Mouse (Mus musculus) ES-E14 (cell line): ENCODE results near the gene Trio. TPM values are rescaled to one million over a fixed set of nuclear protein-coding genes. Genes with fewer than 3 reads are reported as not detected.

Source experiments
- DNase-seq: peaks from one replicate; pipeline ENCODE4 v3.0.0-alpha.2; 2013; ENCODE audit warnings: low read depth, low spot score
- H3K27ac ChIP-seq: 2 replicates; pipeline ENCODE4 v1.5.1; 2012; ENCODE audit warnings: low read depth, mild to moderate bottlenecking, low read length, moderate library complexity, mixed read lengths; ENCODE audit not compliant: poor library complexity, insufficient read depth, severe bottlenecking
- H3K36me3 ChIP-seq: 2 replicates; pipeline ENCODE4 v1.6.1; 2012; ENCODE audit warnings: mild to moderate bottlenecking, low read length, moderate library complexity, mixed read lengths; ENCODE audit not compliant: control insufficient read depth, poor library complexity, insufficient read depth, severe bottlenecking
- H3K4me1 ChIP-seq, 2 experiments: fragments of 150-350 bp in 1 of 2; sonication (generic) in 1 of 2; 2 replicates each; pipeline ENCODE4 v1.6.1; 2012; ENCODE audit warnings: low read length in 2 of 2, mild to moderate bottlenecking in 1 of 2, mixed read lengths in 1 of 2; ENCODE audit not compliant: control insufficient read depth in 2 of 2, insufficient read depth in 2 of 2, poor library complexity in 1 of 2
- H3K4me3 ChIP-seq, 2 experiments: fragments of 150-350 bp in 1 of 2; sonication (generic) in 1 of 2; 2 replicates each; pipeline ENCODE4 v1.5.1; 2012; ENCODE audit warnings: low read length in 2 of 2, low read depth in 1 of 2, mild to moderate bottlenecking in 1 of 2, mixed read lengths in 1 of 2; ENCODE audit not compliant: insufficient read depth in 1 of 2, poor library complexity in 1 of 2, severe bottlenecking in 1 of 2
- H3K9ac ChIP-seq: 2 replicates; pipeline ENCODE4 v1.6.1; 2012; ENCODE audit warnings: low read depth, mild to moderate bottlenecking, low read length, mixed read lengths; ENCODE audit not compliant: poor library complexity, insufficient read depth, severe bottlenecking
- H3K9me3 ChIP-seq: fragments of 150-350 bp; sonication (generic); 2 replicates; pipeline ENCODE4 v1.6.1; 2012; ENCODE audit warnings: low read depth, mild to moderate bottlenecking, low read length; ENCODE audit not compliant: control insufficient read depth, insufficient read depth
- CHD2 ChIP-seq: IDR thresholded peaks from 2 replicates; pipeline ENCODE4 v1.6.1; 2014; ENCODE audit warnings: mild to moderate bottlenecking, low read depth, low read length, inconsistent platforms
- HCFC1 ChIP-seq: IDR thresholded peaks from 2 replicates; pipeline ENCODE4 v1.6.1; 2012; ENCODE audit warnings: low read length, inconsistent platforms, borderline replicate concordance; ENCODE audit not compliant: insufficient read depth
- MAFK ChIP-seq: IDR thresholded peaks from 2 replicates; pipeline ENCODE4 v1.6.1; 2014; ENCODE audit warnings: mild to moderate bottlenecking, low read depth, low read length, inconsistent platforms; ENCODE audit not compliant: insufficient read depth
- ZC3H11A ChIP-seq: IDR thresholded peaks from 2 replicates; pipeline ENCODE4 v1.6.1; 2012; ENCODE audit warnings: low read depth, mild to moderate bottlenecking, inconsistent platforms, low read length, borderline replicate concordance
- ZNF384 ChIP-seq: IDR thresholded peaks from 2 replicates; pipeline ENCODE4 v1.6.1; 2012; ENCODE audit warnings: low read depth, low read length, inconsistent platforms
- in situ Hi-C, 2 experiments: fragments of 600-800 bp; cut with MboI; formaldehyde crosslinking; loops; one replicate each; pipeline ENCODE4 v1.15.1; 2025; ENCODE audit warnings: low sequenced_read_pairs in 2 of 2, inconsistent platforms in 1 of 2; ENCODE audit not compliant: unreplicated experiment in 2 of 2
- total RNA-seq: library from RNA; depleted of rRNA; stranded (reverse); fragments of 300-350 nt; gene quantifications from 2 replicates; pipeline ENCODE4 v1.2.3, GENCODE M21; 2012

The Trio gene
- total RNA-seq, 1 experiment = 34.4 TPM

- H3K4me1 ChIP-seq = peaks cover 0 to 9% of the 10 kb centered on the region in 2 experiments; a peak in 1 of 4 replicates
- no peaks in the 10 kb centered on the region for H3K9me3 ChIP-seq
- DNase-seq = no peak
- H3K27ac ChIP-seq = 0 out of 2 replicates have a peak overlapping the region, but pooled peaks have one; percentile 42
- peak overlapping the region; percentile 51 for H3K9ac ChIP-seq
- H3K4me3 ChIP-seq = peak overlapping the region; percentile 48 to 57
- no peaks in the 10 kb centered on the region for H3K36me3 ChIP-seq
- in situ Hi-C loops = no loop called here
- TF ChIP-seq CHD2 = no peak
Observed at GRCm38 (mm10) chr15:27967128-27967876, 58.3 kb downstream of the Trio start.

- in situ Hi-C loops = no loop called here
- H3K36me3 ChIP-seq = no peaks in the 10 kb centered on the region
- TF ChIP-seq MAFK (no peak), HCFC1 (no peak), ZC3H11A (no peak), ZNF384 (no peak), CHD2 (no peak)
Observed at GRCm38 (mm10) chr15:27964877-27965276, 60.8 kb downstream of the Trio start.

DNA sequence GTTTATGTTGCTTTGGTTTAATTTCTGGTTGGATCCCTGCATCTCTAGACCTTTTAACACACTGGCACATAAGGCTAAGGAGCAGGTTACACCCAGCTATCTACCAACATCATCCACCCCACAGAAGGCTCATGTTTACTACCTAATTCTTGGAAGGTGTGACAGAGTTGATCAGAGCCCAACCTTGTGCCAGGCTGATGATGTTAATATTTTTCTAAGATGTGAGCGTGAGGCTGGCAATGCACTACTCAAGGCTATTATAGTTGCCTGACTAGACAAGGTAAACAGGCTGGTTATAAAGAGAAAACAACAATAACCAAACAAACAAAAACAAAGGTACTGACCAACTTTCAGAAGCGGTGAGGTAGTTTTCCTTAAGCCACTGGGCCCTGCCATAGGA, 62.1 kb downstream of the Trio start:
- no peaks in the 10 kb centered on the region for H3K36me3 ChIP-seq
- no peak overlapping the region for H3K27ac ChIP-seq
- no peak overlapping the region for H3K9ac ChIP-seq
- no peak overlapping the region for H3K4me3 ChIP-seq
- peaks cover 0 to 9% of the 10 kb centered on the region in 2 experiments; a peak in 1 of 4 replicates for H3K4me1 ChIP-seq
- TF ChIP-seq MAFK (no peak), ZNF384 (no peak), HCFC1 (no peak), ZC3H11A (no peak)
- H3K9me3 ChIP-seq = no peaks in the 10 kb centered on the region
- in situ Hi-C loops = no loop called here
- DNase-seq = no peak

More at GRCm38 (mm10) chr15:27964877-27965276, 60.8 kb downstream of the Trio start:
- no peak overlapping the region for H3K9ac ChIP-seq
- no peak for DNase-seq
- no peaks in the 10 kb centered on the region for H3K9me3 ChIP-seq
- H3K27ac ChIP-seq = no peak overlapping the region
- H3K4me3 ChIP-seq = no peak overlapping the region
- H3K4me1 ChIP-seq = peaks cover 0 to 9% of the 10 kb centered on the region in 2 experiments; a peak in 1 of 4 replicates

DNA sequence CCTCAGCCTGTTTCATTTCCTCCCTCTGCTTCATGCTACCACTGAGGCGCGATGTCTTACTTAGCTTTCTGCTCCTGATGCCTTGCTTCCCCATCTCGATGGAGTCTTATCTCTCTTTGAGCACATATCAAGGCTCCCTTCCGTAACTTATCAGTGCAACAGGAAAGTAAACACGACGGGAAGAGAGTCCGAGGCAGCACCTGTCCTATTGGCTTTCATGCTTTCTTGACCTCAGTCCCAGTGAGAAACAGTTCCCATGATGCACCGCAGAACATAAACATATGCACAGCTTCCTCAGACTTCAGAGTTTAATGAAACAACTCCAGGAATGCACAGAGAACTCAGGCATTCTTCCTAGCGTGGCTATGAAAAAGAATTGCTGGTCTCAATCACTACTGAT, 65.0 kb downstream of the Trio start:
- in situ Hi-C loops = no loop called here
- H3K9me3 ChIP-seq = no peaks in the 10 kb centered on the region
- TF ChIP-seq HCFC1 = no peak
- no peak for TF ChIP-seq ZC3H11A
- no peak for TF ChIP-seq MAFK
- TF ChIP-seq ZNF384 = no peak
- H3K4me1 ChIP-seq = peaks cover 0 to 3% of the 10 kb centered on the region in 2 experiments; a peak in 1 of 4 replicates
- H3K4me3 ChIP-seq = no peak overlapping the region
- no peaks in the 10 kb centered on the region for H3K36me3 ChIP-seq
- H3K27ac ChIP-seq = no peak overlapping the region
- H3K9ac ChIP-seq = no peak overlapping the region
- DNase-seq = no peak

- no peak for DNase-seq
- H3K4me3 ChIP-seq = no peak overlapping the region
- in situ Hi-C loops = no loop called here
- H3K27ac ChIP-seq = no peak overlapping the region
- no peaks in the 10 kb centered on the region for H3K4me1 ChIP-seq
- TF ChIP-seq ZNF384 (no peak), MAFK (no peak), HCFC1 (no peak), ZC3H11A (no peak), CHD2 (no peak)
- H3K36me3 ChIP-seq = 0 out of 2 replicates have a peak, but pooled peaks cover 1% of the 10 kb centered on the region
- no peaks in the 10 kb centered on the region for H3K9me3 ChIP-seq
- H3K9ac ChIP-seq = no peak overlapping the region
Observed at GRCm38 (mm10) chr15:27957867-27958266, 67.8 kb downstream of the Trio start.
